Mouse (Mus musculus): ENCODE data around the gene Nav2. TPM values are rescaled to one million over a fixed set of nuclear protein-coding genes. Genes with fewer than 3 reads are reported as not detected.

Gene Nav2
- polyA plus RNA-seq, 1 experiment from 2014 or later: 34.9 TPM

GRCm38 (mm10) chr7:49456148-49456547, 547.6 kb downstream of the Nav2 start:
- no peaks in the 10 kb centered on the region for H3K9me3 ChIP-seq (ENCODE audit: control insufficient read depth, low read length)
- H3K4me1 ChIP-seq (ENCODE audit: control insufficient read depth in 2 of 2, insufficient read depth in 2 of 2, low read length in 2 of 2): peaks cover 0 to under 1% of the 10 kb centered on the region in 2 experiments; a peak in 2 of 4 replicates
- H3K27ac ChIP-seq (replicated peaks in 1 of 2; ENCODE audit: control insufficient read depth in 1 of 2, insufficient read depth in 1 of 2, low read depth in 2 of 2, low read length in 2 of 2): no peak overlapping the region
- H3K27me3 ChIP-seq (ENCODE audit: control insufficient read depth, insufficient read depth, low read length): no peaks in the 10 kb centered on the region
- peaks cover 29% of the 10 kb centered on the region for H3K36me3 ChIP-seq (ENCODE audit: control insufficient read depth, insufficient read depth, low read length)
- H3K9ac ChIP-seq (ENCODE audit: low read length): no peak overlapping the region
- H3K4me3 ChIP-seq (ENCODE audit: control insufficient read depth in 1 of 2, insufficient read depth in 1 of 2, low read depth in 1 of 2, low read length in 2 of 2): no peak overlapping the region
- H3K4me2 ChIP-seq (ENCODE audit: low read length): no peak overlapping the region
- no peak for ATAC-seq (ENCODE audit: insufficient number of reproducible peaks, insufficient read depth, low FRiP score, low read depth)
- WGBS: 52% methylated on average over 2 of the region's 2 CpGs

GRCm38 (mm10) chr7:49457398-49457797, 548.9 kb downstream of the Nav2 start:
- no peak overlapping the region for H3K4me3 ChIP-seq (ENCODE audit: control insufficient read depth in 1 of 2, insufficient read depth in 1 of 2, low read depth in 1 of 2, low read length in 2 of 2)
- peaks cover 34% of the 10 kb centered on the region for H3K36me3 ChIP-seq (ENCODE audit: control insufficient read depth, insufficient read depth, low read length)
- H3K9me3 ChIP-seq (ENCODE audit: control insufficient read depth, low read length): no peaks in the 10 kb centered on the region
- no peak for ATAC-seq (ENCODE audit: insufficient number of reproducible peaks, insufficient read depth, low FRiP score, low read depth)
- H3K27ac ChIP-seq (replicated peaks in 1 of 2; ENCODE audit: control insufficient read depth in 1 of 2, insufficient read depth in 1 of 2, low read depth in 2 of 2, low read length in 2 of 2): no peak overlapping the region
- no peak overlapping the region for H3K4me2 ChIP-seq (ENCODE audit: low read length)
- peaks cover 2 to 3% of the 10 kb centered on the region in 2 experiments; a peak in 3 of 4 replicates for H3K4me1 ChIP-seq (ENCODE audit: control insufficient read depth in 2 of 2, insufficient read depth in 2 of 2, low read length in 2 of 2)
- H3K9ac ChIP-seq (ENCODE audit: low read length): no peak overlapping the region
- H3K27me3 ChIP-seq (ENCODE audit: control insufficient read depth, insufficient read depth, low read length): no peaks in the 10 kb centered on the region
- WGBS: 63% methylated on average over 10 of the region's 10 CpGs

- no peak overlapping the region for H3K27ac ChIP-seq (replicated peaks in 1 of 2; ENCODE audit: control insufficient read depth in 1 of 2, insufficient read depth in 1 of 2, low read depth in 2 of 2, low read length in 2 of 2)
- no peaks in the 10 kb centered on the region for H3K9me3 ChIP-seq (ENCODE audit: control insufficient read depth, low read length)
- 77% methylated on average over 10 of the region's 10 CpGs for WGBS
- H3K27me3 ChIP-seq (ENCODE audit: control insufficient read depth, insufficient read depth, low read length): no peaks in the 10 kb centered on the region
- no peak overlapping the region for H3K4me2 ChIP-seq (ENCODE audit: low read length)
- peaks cover 33% of the 10 kb centered on the region for H3K36me3 ChIP-seq (ENCODE audit: control insufficient read depth, insufficient read depth, low read length)
- ATAC-seq (ENCODE audit: insufficient number of reproducible peaks, insufficient read depth, low FRiP score, low read depth): no peak
- H3K4me1 ChIP-seq (ENCODE audit: control insufficient read depth in 2 of 2, insufficient read depth in 2 of 2, low read length in 2 of 2): peaks cover 2 to 3% of the 10 kb centered on the region in 2 experiments; a peak in 3 of 4 replicates
- no peak overlapping the region for H3K4me3 ChIP-seq (ENCODE audit: control insufficient read depth in 1 of 2, insufficient read depth in 1 of 2, low read depth in 1 of 2, low read length in 2 of 2)
- H3K9ac ChIP-seq (ENCODE audit: low read length): no peak overlapping the region
Measured at GRCm38 (mm10) chr7:49457890-49458289, 549.4 kb downstream of the Nav2 start.

GRCm38 (mm10) chr7:49462328-49462811, 553.9 kb downstream of the Nav2 start:
- WGBS: 11% methylated on average over 10 of the region's 10 CpGs
- Histone ChIP-seq H3K4me3 (ENCODE audit: control insufficient read depth in 1 of 2, insufficient read depth in 1 of 2, low read depth in 1 of 2, low read length in 2 of 2) (peak overlapping the region in 1 of 2 experiments; percentile 32; a peak in 2 of 4 replicates), H3K9me3 (ENCODE audit: control insufficient read depth, low read length) (no peaks in the 10 kb centered on the region), H3K27me3 (ENCODE audit: control insufficient read depth, insufficient read depth, low read length) (no peaks in the 10 kb centered on the region), H3K27ac (replicated peaks in 1 of 2; ENCODE audit: control insufficient read depth in 1 of 2, insufficient read depth in 1 of 2, low read depth in 2 of 2, low read length in 2 of 2) (no peak overlapping the region), H3K4me1 (ENCODE audit: control insufficient read depth in 2 of 2, insufficient read depth in 2 of 2, low read length in 2 of 2) (peaks cover 2 to 3% of the 10 kb centered on the region in 2 experiments; a peak in 3 of 4 replicates), H3K4me2 (ENCODE audit: low read length) (peak overlapping the region; percentile 58), H3K36me3 (ENCODE audit: control insufficient read depth, insufficient read depth, low read length) (peaks cover 33% of the 10 kb centered on the region), H3K9ac (ENCODE audit: low read length) (peak overlapping the region; percentile 53)
- ATAC-seq (ENCODE audit: insufficient number of reproducible peaks, insufficient read depth, low FRiP score, low read depth): no peak

GRCm38 (mm10) chr7:49467861-49468260, 559.3 kb downstream of the Nav2 start:
- Histone ChIP-seq H3K4me1 (ENCODE audit: control insufficient read depth in 2 of 2, insufficient read depth in 2 of 2, low read length in 2 of 2) (peaks cover 2 to 8% of the 10 kb centered on the region in 2 experiments; a peak in 2 of 4 replicates), H3K27me3 (ENCODE audit: control insufficient read depth, insufficient read depth, low read length) (no peaks in the 10 kb centered on the region), H3K36me3 (ENCODE audit: control insufficient read depth, insufficient read depth, low read length) (peaks cover 22% of the 10 kb centered on the region), H3K4me2 (ENCODE audit: low read length) (no peak overlapping the region), H3K9me3 (ENCODE audit: control insufficient read depth, low read length) (no peaks in the 10 kb centered on the region), H3K9ac (ENCODE audit: low read length) (no peak overlapping the region), H3K27ac (replicated peaks in 1 of 2; ENCODE audit: control insufficient read depth in 1 of 2, insufficient read depth in 1 of 2, low read depth in 2 of 2, low read length in 2 of 2) (no peak overlapping the region), H3K4me3 (ENCODE audit: control insufficient read depth in 1 of 2, insufficient read depth in 1 of 2, low read depth in 1 of 2, low read length in 2 of 2) (no peak overlapping the region)
- 31% methylated on average over 10 of the region's 10 CpGs for WGBS
- ATAC-seq (ENCODE audit: insufficient number of reproducible peaks, insufficient read depth, low FRiP score, low read depth): 0 out of 2 replicates have a peak, but pooled peaks have one; percentile 24

GRCm38 (mm10) chr7:49468492-49469205, 560.1 kb downstream of the Nav2 start:
- Histone ChIP-seq H3K9ac (ENCODE audit: low read length) (no peak overlapping the region), H3K4me2 (ENCODE audit: low read length) (no peak overlapping the region), H3K4me1 (ENCODE audit: control insufficient read depth in 2 of 2, insufficient read depth in 2 of 2, low read length in 2 of 2) (peaks cover 2 to 8% of the 10 kb centered on the region in 2 experiments; a peak in 2 of 4 replicates), H3K36me3 (ENCODE audit: control insufficient read depth, insufficient read depth, low read length) (peaks cover 21% of the 10 kb centered on the region), H3K4me3 (ENCODE audit: control insufficient read depth in 1 of 2, insufficient read depth in 1 of 2, low read depth in 1 of 2, low read length in 2 of 2) (no peak overlapping the region), H3K27me3 (ENCODE audit: control insufficient read depth, insufficient read depth, low read length) (no peaks in the 10 kb centered on the region), H3K27ac (replicated peaks in 1 of 2; ENCODE audit: control insufficient read depth in 1 of 2, insufficient read depth in 1 of 2, low read depth in 2 of 2, low read length in 2 of 2) (no peak overlapping the region), H3K9me3 (ENCODE audit: control insufficient read depth, low read length) (no peaks in the 10 kb centered on the region)
- no peak for ATAC-seq (ENCODE audit: insufficient number of reproducible peaks, insufficient read depth, low FRiP score, low read depth)
- 74% methylated on average over 8 of the region's 8 CpGs for WGBS

- Histone ChIP-seq H3K4me3 (ENCODE audit: control insufficient read depth in 1 of 2, insufficient read depth in 1 of 2, low read depth in 1 of 2, low read length in 2 of 2) (no peak overlapping the region), H3K36me3 (ENCODE audit: control insufficient read depth, insufficient read depth, low read length) (no peaks in the 10 kb centered on the region), H3K27me3 (ENCODE audit: control insufficient read depth, insufficient read depth, low read length) (no peaks in the 10 kb centered on the region), H3K4me2 (ENCODE audit: low read length) (no peak overlapping the region), H3K4me1 (ENCODE audit: control insufficient read depth in 2 of 2, insufficient read depth in 2 of 2, low read length in 2 of 2) (peaks cover 8 to 18% of the 10 kb centered on the region in 2 experiments; a peak in 3 of 4 replicates), H3K27ac (replicated peaks in 1 of 2; ENCODE audit: control insufficient read depth in 1 of 2, insufficient read depth in 1 of 2, low read depth in 2 of 2, low read length in 2 of 2) (no peak overlapping the region), H3K9me3 (ENCODE audit: control insufficient read depth, low read length) (no peaks in the 10 kb centered on the region), H3K9ac (ENCODE audit: low read length) (no peak overlapping the region)
- no peak for ATAC-seq (ENCODE audit: insufficient number of reproducible peaks, insufficient read depth, low FRiP score, low read depth)
- 51% methylated on average over 3 of the region's 3 CpGs for WGBS
Measured at GRCm38 (mm10) chr7:49471278-49471677, 562.8 kb downstream of the Nav2 start.
